Mouse (Mus musculus): ENCODE results near the gene Mars2.

- no peak for TF ChIP-seq CTCF (IDR thresholded peaks at IDR 0.05; ENCODE audit: low read depth)
- TF ChIP-seq EP300 (optimal IDR thresholded peaks at IDR 0.05), result no peak
Measured at GRCm38 (mm10) chr1:55234910-55235520, 2.0 kb upstream of the Mars2 start.

Measured in stomach, postnatal 0 days (tissue).